Mouse (Mus musculus) retina, postnatal 1 day (tissue): ENCODE measurements around the gene Tiam1.

Source experiments
- DNase-seq: peaks from one replicate; pipeline ENCODE4 v3.0.0-alpha.2; 2012

Gene Tiam1

DNA sequence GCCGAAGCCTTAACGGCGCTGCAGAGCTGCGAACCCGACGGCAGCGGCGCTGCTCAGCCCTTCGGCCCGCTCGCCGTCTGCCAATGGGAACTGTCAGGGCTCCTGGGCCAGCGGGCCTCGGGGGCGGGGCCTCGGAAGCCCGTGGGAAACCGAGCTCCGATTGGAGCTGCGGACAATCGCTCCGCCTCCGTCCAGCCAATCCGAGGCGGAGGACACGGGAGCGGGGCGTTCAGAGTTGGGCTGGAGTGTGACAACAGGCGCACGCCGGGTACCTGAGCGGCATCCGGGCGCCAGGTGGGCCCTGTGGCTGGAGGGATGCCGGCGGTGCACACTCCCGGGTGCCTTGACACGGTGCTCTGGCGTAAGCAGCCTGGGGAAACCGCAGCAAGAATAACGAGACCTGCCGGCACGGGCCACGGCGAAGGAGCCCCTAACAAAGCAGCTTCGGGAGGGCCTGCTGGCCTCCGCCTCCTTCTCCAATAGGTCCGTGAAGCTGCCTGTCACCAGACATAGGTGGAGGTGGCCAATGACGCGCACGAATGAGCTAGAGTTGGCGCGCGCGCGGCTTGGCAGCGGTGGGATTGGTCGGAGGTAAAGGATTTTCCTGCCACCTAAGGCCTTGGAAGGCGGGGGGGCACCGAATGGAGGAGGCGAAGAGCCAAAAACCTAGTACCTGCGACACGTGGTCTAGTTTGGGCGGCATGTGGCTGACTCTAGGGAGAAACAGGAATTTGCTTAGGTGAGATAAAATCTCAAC is at the start of gene Tiam1:
Tiam1 (minus strand) TSS at position 10 of the 757 bp plus-strand sequence.
- DNase-seq: peak; percentile 99

DNA sequence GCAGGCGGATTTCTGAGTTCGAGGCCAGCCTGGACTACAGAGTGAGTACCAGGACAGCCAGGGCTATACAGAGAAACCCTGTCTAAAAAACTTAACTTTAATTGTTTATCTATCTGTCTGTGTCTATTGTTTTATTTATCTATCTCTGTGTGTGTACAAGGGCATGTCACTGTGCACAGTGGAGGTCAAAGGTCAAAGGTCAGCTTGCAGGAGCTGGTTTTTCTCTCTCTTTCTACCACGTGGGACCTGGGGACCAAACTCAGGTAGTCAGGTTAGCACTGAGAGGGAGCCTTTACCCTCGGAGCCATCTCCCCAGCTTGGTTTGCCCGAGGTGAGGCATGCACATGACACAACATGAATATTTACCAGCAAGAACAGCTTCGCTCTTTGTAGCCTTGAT is 47.7 kb upstream of the Tiam1 start:
- DNase-seq: no peak

DNA sequence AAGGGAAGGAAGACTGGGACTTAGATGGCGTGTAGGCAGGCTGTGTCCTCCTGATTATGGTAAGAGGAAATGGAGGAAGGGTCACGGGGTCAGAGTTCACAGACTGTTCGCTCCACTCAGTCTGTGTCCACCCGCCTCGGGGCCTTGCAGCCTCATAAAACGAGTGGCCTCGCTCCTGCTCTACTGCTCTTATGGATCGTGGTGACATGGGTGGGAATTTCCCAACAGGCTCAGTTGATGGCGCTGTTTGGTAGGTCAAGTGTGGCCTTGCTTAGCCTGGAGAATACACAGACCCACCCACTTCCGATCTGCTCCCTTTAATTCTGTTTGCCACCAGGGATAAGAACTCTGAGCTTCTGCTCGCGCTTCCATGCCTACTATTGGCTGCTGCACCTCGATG is 43.9 kb upstream of the Tiam1 start:
- DNase-seq: peak; percentile 56

DNA sequence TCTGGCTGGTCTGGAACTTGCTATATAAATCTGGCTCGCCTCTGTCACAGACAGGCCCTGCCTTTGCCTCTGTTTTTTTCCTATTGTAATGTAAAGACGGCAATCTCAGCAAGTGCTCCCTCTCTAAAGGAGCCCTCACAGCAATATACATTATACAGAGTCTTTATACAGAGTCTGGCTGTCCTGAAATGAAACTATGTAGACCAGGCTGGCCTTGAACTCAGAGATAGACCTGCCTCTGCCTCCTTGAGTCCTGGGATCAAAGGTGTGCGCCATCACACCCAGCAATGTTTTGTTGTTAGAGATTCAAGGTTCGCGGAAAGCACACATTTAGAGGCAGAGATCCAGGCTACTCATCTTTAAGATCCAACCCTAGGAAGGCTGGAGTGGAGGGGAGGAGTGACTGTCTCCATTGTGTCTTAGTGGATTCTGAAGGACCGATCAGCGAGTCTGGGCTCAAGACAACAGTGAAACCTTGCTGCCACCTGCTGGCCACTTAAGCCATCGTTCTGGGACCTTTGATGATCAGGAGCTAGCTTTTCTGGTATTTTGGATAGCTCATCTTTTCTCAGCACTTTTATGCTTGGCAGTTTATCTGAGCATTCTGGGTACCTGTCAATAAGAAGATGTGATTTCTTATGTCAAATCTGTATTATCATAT is 42.5 kb upstream of the Tiam1 start:
- DNase-seq: peak; percentile 84

DNA sequence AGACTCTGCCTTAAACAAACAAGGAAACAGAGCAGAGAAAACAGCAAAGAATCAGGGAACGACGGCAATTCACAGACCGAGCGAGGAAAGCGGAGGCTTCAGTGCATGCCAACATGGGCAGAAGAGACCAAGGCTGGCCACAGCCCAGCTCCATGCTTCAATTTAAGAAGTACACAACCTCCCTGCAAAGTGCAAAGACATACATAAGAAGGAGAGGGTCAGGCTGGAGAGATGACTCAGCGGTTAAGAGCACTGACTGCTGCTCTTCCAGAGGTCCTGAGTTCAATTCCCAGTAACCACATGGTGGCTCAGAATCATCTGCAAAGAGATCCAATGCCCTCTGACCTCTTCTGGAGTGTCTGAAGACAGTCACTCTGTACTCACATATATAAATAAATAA is 40.6 kb upstream of the Tiam1 start:
- DNase-seq: no peak

DNA sequence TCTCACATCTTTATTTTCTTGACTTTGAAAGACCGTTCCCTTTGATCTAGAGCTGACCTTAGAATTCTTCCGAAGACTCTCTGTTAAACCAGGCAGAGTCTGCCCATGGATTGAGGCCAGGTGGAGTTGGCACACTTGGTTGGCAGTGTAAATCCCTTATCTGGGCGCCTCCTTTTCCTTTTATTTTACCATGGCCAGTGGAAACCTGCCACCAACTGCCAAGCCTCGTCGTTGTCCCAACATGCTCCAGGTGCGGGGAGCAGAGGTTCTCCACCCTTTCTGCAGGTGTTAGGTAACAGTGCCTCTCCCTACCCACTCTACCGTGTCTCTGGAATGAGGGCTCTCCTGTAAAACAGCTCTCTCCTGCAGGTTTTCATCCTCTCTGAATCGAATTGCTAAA is 38.1 kb upstream of the Tiam1 start:
- no peak for DNase-seq

DNA sequence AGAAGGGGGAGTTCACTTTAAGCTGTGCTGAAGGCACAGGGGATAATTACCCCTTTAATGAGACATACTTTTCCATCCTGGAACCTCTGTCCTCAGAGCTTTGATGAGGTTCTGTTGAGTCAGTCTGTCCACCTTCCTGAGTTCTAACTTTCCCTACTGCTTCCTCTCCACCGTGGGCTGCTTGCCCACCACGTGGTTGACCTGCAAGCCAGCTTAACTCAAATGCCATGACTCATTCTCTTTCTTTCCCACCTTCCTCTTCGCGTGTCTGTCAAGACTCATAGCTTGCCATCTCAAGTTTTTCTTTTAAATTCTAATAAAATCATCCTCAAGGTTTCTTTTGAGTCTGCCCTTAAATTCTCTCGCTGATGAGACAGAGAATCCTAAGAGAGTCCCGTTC is 37.4 kb upstream of the Tiam1 start:
- no peak for DNase-seq

DNA sequence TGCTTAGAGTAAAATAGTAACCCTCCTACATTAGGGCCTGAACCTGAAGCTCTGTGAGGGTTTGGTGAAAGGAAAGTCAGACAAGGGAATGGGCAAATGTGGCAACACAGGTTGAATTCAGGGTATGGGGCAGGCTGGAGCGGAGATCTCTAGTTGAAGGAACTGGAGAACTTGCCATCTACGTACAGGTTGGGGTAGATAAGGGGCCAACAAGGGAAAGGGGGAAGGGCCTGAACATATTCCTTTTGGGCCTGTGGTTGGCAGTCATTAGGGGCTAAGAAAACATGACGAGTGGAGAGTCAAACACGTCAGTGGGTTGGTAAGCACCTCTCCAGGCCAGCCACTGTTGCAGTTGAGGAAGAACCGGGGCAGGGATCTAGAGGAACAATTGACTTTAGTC is 36.3 kb upstream of the Tiam1 start:
- DNase-seq: no peak

DNA sequence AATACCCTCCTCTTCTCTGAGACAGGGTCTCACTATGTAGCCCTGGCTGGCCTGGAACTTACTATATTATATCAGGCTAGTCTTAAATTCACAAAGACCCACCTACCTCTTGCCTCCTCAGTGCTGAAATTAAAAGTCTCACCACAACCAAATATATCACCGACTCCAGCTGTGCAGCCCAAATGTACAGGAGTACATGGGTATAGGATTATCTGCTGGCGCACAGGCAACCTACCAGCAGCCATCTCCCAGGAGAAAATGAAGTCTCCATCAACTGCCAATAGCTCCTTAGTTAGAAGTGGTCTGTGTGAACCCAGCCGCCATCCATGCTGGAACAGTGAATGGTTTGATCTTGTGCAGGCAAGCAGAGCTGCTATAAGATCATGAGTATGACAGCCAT is 34.8 kb upstream of the Tiam1 start:
- no peak for DNase-seq

DNA sequence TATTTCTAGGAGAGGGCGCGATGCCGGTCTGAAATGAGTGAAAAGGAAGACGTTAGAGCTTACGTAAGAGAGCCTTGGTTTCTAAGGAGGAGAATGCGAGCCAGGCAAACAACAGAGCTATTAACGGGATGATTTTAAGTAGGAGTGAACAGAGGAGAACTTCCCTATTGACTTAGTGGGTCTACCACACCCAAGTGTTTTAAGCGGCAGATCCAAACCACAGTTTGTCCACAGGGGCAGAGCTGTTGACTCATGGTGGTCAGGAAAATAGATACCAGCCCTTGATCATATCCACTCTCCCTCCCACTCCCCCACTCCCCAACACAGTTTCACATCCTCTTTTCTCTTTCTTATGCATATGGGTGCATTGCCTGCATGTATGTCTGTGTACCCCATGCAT is 33.9 kb upstream of the Tiam1 start:
- no peak for DNase-seq

DNA sequence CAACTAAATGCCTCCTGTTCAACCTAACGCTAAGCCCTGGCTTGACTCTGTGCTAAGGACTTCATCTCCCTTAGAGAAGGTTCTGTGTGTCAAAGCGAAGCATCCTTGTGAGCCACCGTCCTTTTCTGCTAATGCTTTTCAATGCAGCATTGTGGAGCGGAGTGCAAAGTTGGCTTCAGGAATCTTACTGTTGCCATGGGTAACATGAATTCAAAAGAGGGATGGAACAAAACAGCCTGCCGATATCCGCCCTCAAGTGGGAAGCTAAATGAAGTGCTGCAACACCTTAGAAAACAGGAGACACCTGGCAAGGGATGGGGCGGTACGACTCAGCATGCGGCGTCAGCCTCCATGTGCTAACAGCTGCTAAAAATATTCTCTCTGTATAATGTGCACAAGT is 32.9 kb upstream of the Tiam1 start:
- no peak for DNase-seq

DNA sequence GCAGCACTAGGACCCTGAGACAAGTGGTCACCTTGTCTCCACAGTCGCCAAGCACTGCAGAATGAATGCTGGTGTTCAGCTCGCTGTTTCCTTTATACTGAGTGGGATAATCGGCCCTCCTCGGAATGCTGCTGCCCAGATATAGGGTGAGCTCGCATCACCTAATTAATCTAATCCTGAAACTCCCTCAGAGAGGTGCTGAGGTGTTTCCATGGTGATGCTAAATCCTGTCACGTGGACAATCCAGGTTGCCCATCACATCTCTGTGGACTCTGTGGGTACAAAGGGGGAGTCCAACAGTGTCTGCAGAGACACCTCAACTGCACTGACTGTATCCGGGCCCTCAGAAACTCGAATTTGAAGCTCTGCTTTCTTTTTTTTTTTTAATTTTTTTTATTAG is 27.8 kb upstream of the Tiam1 start:
- peak; percentile 34 for DNase-seq

DNA sequence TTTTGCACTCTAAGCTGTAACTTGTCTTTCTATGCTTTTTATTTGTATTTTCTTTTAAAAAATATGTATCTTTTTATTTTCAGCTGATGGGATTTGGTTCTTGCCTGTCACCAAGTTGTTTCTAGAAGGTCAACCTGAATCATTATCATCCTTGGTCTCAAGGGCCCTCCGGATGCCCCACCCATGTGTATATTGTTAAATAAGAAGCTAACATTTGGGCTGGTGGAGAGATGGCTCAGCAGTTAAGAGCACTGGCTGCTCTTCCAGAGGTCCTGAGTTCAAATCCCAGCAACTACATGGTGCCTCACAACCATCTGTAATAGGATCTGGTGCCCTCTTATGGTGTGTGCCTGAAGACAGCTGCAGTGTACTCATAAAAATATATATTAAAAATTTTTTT is 27.1 kb upstream of the Tiam1 start:
- DNase-seq: no peak

DNA sequence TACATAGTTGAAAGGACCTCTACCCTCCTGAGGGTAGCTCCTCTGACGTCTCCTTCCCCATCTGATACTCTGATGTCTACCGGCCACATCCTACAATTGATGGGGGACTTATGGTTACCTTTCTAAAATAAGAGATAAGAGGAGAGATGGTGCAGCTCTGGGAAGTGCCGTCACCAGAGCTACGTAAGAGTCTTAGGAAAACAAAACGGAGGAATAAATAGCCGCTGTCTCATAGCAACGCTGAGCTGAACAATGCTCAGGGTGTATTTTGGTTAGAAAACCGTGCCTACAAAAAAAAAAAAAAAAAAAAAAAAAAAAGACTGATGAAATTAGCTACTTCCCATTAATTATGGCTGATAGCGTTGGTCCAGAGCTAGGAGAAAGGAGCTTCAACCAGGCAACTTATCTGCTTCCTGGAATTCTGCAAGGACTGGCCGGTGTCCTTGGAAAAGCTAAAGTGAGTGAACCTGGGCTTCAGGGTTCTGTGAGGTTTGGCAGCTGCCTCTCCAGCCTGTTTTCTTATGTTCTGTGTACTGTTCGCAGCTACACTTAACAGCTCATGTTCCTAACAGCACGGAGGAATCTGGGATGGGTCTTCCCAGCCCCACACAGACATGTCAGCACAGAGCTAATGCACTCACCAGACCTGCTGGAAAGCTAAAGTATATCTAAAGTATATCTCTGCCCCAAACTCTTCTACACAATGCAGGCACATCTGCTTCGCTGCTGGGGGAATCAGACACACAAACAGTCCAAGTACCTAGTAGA is 26.5 kb upstream of the Tiam1 start:
- no peak for DNase-seq

DNA sequence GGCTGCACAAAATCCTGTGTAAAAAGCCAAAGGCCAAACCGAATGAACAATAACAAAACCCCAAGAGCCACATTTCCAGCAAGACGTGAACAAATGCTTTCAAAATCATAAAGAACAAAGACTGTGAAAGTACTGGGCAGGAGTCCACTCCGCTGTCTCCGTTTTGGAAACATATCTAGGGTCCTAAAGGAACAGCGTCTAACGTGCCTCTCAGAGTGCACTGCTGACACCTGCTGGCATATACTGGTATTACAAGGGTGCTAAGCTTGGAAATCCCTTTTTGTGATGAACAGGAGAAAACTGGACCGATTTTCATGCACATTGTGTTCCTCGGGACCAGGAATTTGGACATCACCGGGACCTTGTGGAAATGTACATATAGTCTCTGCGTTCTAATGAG is 24.1 kb upstream of the Tiam1 start:
- DNase-seq: peak; percentile 87

DNA sequence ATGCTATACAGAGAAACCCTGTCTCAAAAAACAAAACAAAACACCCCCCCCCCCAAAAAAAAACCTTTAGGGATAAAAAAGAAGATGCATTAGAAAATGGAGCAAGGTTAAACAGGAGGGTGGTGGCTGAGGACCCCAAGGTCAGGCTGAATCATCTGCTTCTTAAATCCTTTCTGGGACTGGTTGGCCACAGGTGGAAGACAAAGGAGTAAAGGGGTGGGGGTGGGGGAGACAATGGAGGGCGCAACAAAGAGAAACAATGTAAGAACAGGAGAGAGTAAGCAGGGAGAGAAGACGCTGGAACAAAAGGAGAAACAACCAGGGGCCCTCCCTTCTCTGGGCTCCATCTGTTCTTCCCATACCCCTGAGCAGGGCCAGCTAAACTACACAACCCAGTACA is 21.9 kb upstream of the Tiam1 start:
- DNase-seq: no peak

DNA sequence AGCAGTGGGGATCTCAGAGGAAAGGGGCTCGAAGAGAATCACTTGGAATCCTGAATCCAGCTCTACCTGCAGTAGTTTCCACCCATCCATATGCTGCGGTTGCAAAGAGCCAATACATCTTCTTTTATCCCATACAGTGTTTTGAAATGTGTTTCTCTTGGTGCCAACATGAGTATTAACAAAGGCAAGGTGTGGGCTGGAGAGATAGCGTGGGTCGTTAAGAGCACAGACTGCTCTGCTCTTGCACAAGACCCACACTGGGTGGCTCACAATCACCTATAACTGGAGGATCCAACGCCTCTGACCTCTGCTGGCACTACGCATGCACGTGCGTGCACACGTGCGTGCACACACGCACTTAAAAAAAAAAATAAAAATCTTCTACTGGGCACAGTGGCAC is 21.4 kb upstream of the Tiam1 start:
- no peak for DNase-seq

DNA sequence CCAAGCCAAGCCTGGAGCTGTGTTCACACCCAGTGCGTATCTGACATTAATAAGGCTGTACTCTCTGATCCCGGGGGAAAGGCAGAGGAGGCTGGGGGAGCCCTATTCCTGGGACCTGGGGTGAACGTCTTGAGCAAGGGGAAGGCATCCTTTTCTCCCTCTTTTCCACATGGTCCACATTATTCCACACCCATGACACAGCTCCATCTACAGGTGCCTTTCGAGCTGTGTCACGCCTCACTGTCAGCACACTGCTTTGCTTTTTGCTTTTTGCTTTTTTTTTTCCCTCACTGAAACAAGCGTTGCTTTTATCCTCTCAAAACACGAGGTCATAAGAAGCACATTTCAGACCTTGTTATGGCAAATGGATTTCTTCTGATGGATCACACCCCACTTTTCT is 11.5 kb upstream of the Tiam1 start:
- peak; percentile 54 for DNase-seq

DNA sequence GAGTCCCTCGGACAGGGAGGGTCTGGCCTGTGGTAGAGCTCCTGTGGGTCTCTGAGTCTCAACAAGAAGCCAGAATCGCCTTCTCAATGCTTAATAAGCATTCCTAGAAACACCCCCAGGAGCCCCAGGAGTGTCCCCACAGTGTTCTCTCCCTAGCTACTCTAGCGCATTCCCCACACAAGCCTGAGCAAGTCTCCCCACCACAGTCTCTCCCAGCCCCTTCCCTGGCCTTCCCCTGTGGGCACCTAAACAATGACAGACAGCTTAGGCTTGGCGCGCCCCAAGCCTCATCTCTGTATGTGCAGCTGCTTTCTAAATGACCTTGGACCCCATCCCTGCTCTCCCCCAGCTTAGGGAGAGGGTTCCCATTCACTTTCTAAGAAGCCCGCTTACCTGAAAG is 7.3 kb upstream of the Tiam1 start:
- no peak for DNase-seq

DNA sequence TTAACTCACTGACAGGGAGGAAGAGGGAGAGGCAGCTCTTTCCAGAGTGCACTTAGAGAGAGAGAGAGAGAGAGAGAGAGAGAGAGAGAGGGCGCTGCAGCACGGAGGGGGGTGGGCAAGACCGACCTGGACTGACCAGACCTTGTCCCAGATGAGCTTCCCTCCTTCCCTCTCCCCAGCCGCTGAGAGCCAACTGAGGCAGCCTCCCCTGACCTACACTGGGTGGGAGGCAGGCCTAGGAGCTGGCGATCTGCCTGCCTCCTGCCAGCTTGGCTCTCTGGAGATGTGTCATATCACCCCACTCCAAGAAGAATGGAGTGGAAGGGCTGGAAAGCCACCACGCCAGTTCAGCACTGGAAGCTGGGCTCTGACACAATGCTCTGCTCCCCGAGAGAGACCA is 6.6 kb upstream of the Tiam1 start:
- DNase-seq: peak; percentile 62

DNA sequence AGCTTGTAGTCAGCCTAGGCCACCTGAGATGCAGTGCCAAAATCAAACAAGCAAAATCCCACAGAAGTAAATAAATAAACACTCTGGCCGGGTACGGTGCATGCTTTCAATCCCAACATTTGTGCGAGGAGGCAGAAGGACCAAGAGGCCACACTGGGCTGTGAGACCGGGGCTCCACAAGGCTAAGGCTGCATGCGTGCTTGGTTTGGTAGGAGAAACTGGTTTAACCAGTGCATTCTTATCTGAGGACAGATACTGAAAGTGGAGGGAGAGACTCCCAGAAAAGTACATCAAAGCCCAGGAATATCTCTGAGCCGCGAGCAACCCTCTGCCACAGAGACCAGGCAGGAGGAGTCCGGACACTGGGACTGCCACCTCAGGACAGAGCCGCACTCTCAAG is 5.8 kb upstream of the Tiam1 start:
- DNase-seq: no peak

DNA sequence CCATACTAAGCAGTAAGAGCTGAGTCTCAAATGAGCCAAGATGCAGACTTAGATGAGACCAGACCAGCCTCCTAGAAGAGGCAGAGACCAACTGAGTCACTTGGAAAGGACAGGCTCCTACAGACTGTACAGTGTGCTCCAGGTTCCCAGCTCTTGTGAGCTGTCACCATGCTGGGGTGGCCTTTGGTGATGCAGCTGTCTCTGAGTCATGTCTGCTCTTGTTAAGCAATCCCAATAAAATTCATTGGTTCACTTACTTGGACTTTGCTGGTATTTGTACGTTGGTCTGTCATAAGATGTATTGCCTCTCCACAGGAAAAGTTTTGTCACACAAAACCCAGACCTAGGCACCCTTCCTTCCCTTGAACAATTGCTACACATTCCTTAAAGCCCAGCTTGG is 1.7 kb upstream of the Tiam1 start:
- DNase-seq: no peak

DNA sequence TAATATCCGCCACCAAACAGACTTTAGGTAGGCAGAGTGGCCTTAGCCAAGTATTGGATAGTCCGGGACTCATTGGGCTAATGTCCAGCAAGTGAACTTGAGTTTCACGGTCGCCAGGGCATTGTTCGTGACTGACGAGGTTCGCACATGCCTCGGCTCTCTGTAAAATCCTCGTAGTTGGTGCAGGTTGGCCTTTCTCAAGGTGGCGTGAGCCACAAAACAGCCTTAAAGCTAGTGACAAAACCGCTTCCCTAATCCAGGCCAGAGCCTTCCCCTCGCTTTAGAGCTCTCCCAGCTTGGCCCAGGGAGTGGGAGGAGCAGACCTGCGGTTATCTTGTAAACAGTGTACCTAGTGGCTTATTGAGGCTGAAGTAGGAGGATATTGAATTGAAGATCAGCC is 972 bp upstream of the Tiam1 start:
- DNase-seq: no peak

DNA sequence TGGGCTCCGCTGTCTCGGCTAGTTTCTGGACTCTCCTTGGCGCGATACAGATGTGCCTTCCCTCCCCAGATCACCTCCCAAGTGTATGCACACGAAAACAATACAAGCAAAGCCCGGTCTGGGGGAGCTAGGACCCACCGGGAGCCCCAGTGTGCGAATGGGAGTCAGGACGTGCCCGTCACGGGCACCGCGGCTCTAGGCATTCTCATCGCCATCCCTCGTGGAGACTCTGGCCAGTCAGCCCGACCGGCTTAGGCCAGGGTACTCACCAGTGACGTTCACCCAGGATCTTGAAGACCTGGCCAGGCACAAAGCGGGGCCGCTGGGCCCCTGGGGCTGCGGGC is 181 bp downstream of the Tiam1 start:
- DNase-seq: no peak
